Mouse (Mus musculus) common myeloid progenitor, adult 5-6 weeks (primary cell): ENCODE data around the gene Zbtb43. TPM values are rescaled to one million over a fixed set of nuclear protein-coding genes. Genes with fewer than 3 reads are reported as not detected.

ENCODE experiments used
- ATAC-seq: replicated peaks from 2 replicates; pipeline ENCODE4 v1.8.0; 2016; ENCODE audit warnings: low read depth, mild to moderate bottlenecking, moderate TSS enrichment, inconsistent platforms; ENCODE audit not compliant: poor library complexity, severe bottlenecking
- total RNA-seq: library from RNA; stranded (forward); fragments of 200-1000, 187-1606 nt; gene quantifications from 2 replicates; pipeline ENCODE4 v1.2.3, GENCODE M21; 2017

Gene Zbtb43
- total RNA-seq, 1 experiment from 2014 or later, result 18.2 TPM

- ATAC-seq, result peak; percentile 66
Measured at GRCm38 (mm10) chr2:33430771-33431699, 37.3 kb downstream of the Zbtb43 start, which contains the start of gene Zbtb34. Gene Zbtb34 (minus strand): TSS chr2:33431324.

- 0 out of 2 replicates have a peak, but pooled peaks have one; percentile 9 for ATAC-seq
Measured at GRCm38 (mm10) chr2:33430081-33430770, 38.1 kb downstream of the Zbtb43 start.

GRCm38 (mm10) chr2:33429339-33429738, 39.0 kb downstream of the Zbtb43 start:
- peak; percentile 80 for ATAC-seq

GRCm38 (mm10) chr2:33426640-33427398, 41.5 kb downstream of the Zbtb43 start:
- ATAC-seq, result no peak

GRCm38 (mm10) chr2:33417454-33417853, 50.9 kb downstream of the Zbtb43 start:
- ATAC-seq, result no peak

- no peak for ATAC-seq
Measured at GRCm38 (mm10) chr2:33414019-33414418, 54.3 kb downstream of the Zbtb43 start.

- no peak for ATAC-seq
Measured at GRCm38 (mm10) chr2:33412111-33412510, 56.2 kb downstream of the Zbtb43 start.

- ATAC-seq, result peak; percentile 81
Measured at GRCm38 (mm10) chr2:33403511-33404003, 64.8 kb downstream of the Zbtb43 start.

GRCm38 (mm10) chr2:33402638-33403037, 65.7 kb downstream of the Zbtb43 start:
- no peak for ATAC-seq

- peak; percentile 54 for ATAC-seq
Measured at GRCm38 (mm10) chr2:33402236-33402635, 66.1 kb downstream of the Zbtb43 start.

- ATAC-seq, result no peak
Measured at GRCm38 (mm10) chr2:33401217-33401616, 67.1 kb downstream of the Zbtb43 start.

- no peak for ATAC-seq
Measured at GRCm38 (mm10) chr2:33400541-33400940, 67.8 kb downstream of the Zbtb43 start.

Other genes with a start within 250 kb of the Zbtb43 start
- gene Ralgps1, start 97.1 kb downstream of the Zbtb43 start, total RNA-seq, result 2.0 and 2.3 TPM in 2 replicates
- gene Zbtb34, start 37.2 kb downstream of the Zbtb43 start, total RNA-seq, result 10.3 and 11.8 TPM in 2 replicates
- gene Lmx1b, start 172.0 kb upstream of the Zbtb43 start, total RNA-seq, result not detected in 2 replicates